Mouse (Mus musculus) bone marrow, adult 2 months (tissue): ENCODE measurements around the gene Gm16451.
"Not testable (repeated sequence)": the region's sequence is repeated elsewhere in the genome, so short reads cannot be mapped to it uniquely, and the experiment has no call there.

Experiments used
- CTCF ChIP-seq: fragments of 200-500 bp; IDR thresholded peaks from 2 replicates; pipeline ENCODE4 v1.5.1; 2011; ENCODE audit warnings: low read length, control low read depth; ENCODE audit not compliant: control insufficient read depth, insufficient read depth
- POLR2A ChIP-seq: fragments of 200-500 bp; IDR thresholded peaks from 2 replicates; pipeline ENCODE4 v1.6.1; 2011; ENCODE audit warnings: low read depth, mild to moderate bottlenecking, control low read depth, low read length, borderline replicate concordance; ENCODE audit not compliant: control insufficient read depth

DNA sequence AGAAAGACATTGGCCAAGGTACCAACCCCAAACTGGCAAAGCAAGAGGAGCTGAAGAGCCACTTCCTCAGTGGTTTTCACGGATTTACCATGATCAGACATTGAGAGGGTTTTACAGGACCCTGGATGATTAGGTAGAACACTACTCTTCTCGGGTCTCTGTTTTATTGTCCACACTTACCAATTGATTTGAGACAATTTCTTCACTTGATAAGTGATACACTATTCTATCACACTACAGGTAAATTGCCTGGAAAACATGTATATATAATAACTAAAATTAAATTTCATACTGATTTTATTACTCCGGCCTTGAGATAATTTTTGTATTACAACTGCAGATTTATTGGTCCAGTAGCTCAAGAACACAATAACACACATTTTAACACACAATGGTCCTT is 45.9 kb upstream of the Gm16451 start, which contains the start of gene Vmn1r142:
- not testable (repeated sequence) for TF ChIP-seq CTCF, POLR2A
